Mouse (Mus musculus) hindbrain, embryonic 14.5 days (tissue): ENCODE results near the gene Olfr370. TPM values are rescaled to one million over a fixed set of nuclear protein-coding genes. Genes with fewer than 3 reads are reported as not detected.
"Not testable (repeated sequence)": the region's sequence is repeated elsewhere in the genome, so short reads cannot be mapped to it uniquely, and the experiment has no call there.

Experiments used
- ATAC-seq: fragments of 200-750 bp; cut with Nextera tagmentation; 2 replicates; pipeline ENCODE4 v1.8.0; 2017; ENCODE audit warnings: moderate number of reproducible peaks, mild to moderate bottlenecking, moderate TSS enrichment, moderate library complexity; ENCODE audit not compliant: low FRiP score
- DNase-seq: peaks from one replicate; pipeline ENCODE4 v3.0.0-alpha.2; 2015; ENCODE audit warnings: low spot score
- H3K27ac ChIP-seq: fragments of 300-500 bp; sonication (generic); 2 replicates; pipeline ENCODE4 v1.5.1; 2014; ENCODE audit warnings: mild to moderate bottlenecking, moderate library complexity
- H3K27me3 ChIP-seq: fragments of 300-500 bp; sonication (generic); 2 replicates; pipeline ENCODE4 v1.6.1; 2014; ENCODE audit warnings: mild to moderate bottlenecking, low read length, mixed read lengths; ENCODE audit not compliant: control insufficient read depth, insufficient read depth
- H3K36me3 ChIP-seq: fragments of 300-500 bp; sonication (generic); replicated peaks from 2 replicates; pipeline ENCODE4 v1.6.1; 2014; ENCODE audit not compliant: control insufficient read depth, insufficient read depth
- H3K4me1 ChIP-seq: fragments of 300-500 bp; sonication (generic); replicated peaks from 2 replicates; pipeline ENCODE4 v1.6.1; 2014; ENCODE audit warnings: antibody characterized with exemption, low read length, mixed read lengths; ENCODE audit not compliant: control insufficient read depth, insufficient read depth
- H3K4me2 ChIP-seq: fragments of 300-500 bp; sonication (generic); replicated peaks from 2 replicates; pipeline ENCODE4 v1.6.1; 2014; ENCODE audit warnings: mild to moderate bottlenecking, moderate library complexity
- H3K4me3 ChIP-seq: fragments of 300-500 bp; sonication (generic); replicated peaks from 2 replicates; pipeline ENCODE4 v1.5.1; 2014; ENCODE audit warnings: mild to moderate bottlenecking, low read length
- H3K9ac ChIP-seq: fragments of 300-500 bp; sonication (generic); 2 replicates; pipeline ENCODE4 v1.6.1; 2014
- H3K9me3 ChIP-seq: fragments of 300-500 bp; sonication (generic); 2 replicates; pipeline ENCODE4 v1.6.1; 2016; ENCODE audit warnings: low read length; ENCODE audit not compliant: control insufficient read depth
- WGBS: fragments of 180-500 bp; shearing (Covaris S2); extraction: QIAGEN DNeasy Blood & Tissue Kit; methylation state at CpG from one replicate; pipeline ENCODE4 v1.1.7; 2014; 5-methylcytosine and 5-hydroxymethylcytosine counted together
- polyA plus RNA-seq: library from polyadenylated mRNA; unstranded; fragments of >200 nt; fragmentation: Nextera tagmentation; extraction: Ambion mirVana; gene quantifications from 2 replicates; pipeline ENCODE4 v1.2.1, GENCODE M21; 2014

Olfr370 gene
- 0.13 TPM in 1 of 2 replicates, not detected in the other for polyA plus RNA-seq

- WGBS: 86% methylated on average over 3 of the region's 3 CpGs
- no peaks in the 10 kb centered on the region for H3K27me3 ChIP-seq
- no peak within 1 kb of the TSS for H3K4me3 ChIP-seq
- no peaks in the 10 kb centered on the region for H3K36me3 ChIP-seq
- no peak within 1 kb of the TSS for H3K4me2 ChIP-seq
- no peak within 1 kb of the TSS for H3K27ac ChIP-seq
- DNase-seq (no peak), ATAC-seq (no peak)
- H3K9ac ChIP-seq: no peak within 1 kb of the TSS
- no peaks in the 10 kb centered on the region for H3K9me3 ChIP-seq
- H3K4me1 ChIP-seq: no peaks in the 10 kb centered on the region
Observed at GRCm38 (mm10) chr8:83535736-83536135, at the start of gene Olfr370. TSS of gene Olfr370 (plus strand) at chr8:83535780.

GRCm38 (mm10) chr8:83511696-83512095 lies 23.9 kb upstream of the Olfr370 start:
- H3K27ac ChIP-seq: no peak overlapping the region
- H3K4me3 ChIP-seq: no peak overlapping the region
- H3K9ac ChIP-seq: no peak overlapping the region
- 94% methylated on average over 3 of the region's 3 CpGs for WGBS
- H3K4me1 ChIP-seq: no peaks in the 10 kb centered on the region
- peaks cover 10% of the 10 kb centered on the region; the same call in 1 of the 2 replicates for H3K9me3 ChIP-seq
- H3K36me3 ChIP-seq: no peaks in the 10 kb centered on the region
- H3K27me3 ChIP-seq: no peaks in the 10 kb centered on the region
- no peak overlapping the region for H3K4me2 ChIP-seq
- ATAC-seq (no peak), DNase-seq (no peak)

DNA sequence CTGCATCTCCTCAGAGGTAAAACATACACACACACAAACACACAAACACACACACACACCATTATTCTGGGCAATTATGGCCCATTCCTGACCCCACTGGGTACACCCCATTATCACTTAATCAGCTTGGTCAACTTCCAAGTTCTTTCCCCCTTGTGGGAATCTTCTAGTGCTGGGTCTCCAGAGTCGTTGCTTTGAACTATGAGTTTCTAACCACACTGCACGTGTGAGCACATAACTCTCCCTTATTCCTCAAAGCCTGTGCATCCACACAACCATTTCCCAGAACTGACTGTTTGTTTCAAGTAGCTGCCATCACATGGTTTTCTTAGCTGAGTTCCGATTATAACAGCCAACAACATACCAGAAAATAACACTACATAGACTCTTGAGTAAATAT lies 15.1 kb upstream of the Olfr370 start:
- Histone ChIP-seq H3K36me3 (no peaks in the 10 kb centered on the region), H3K4me1 (no peaks in the 10 kb centered on the region), H3K4me2 (no peak overlapping the region), H3K9ac (no peak overlapping the region), H3K4me3 (no peak overlapping the region), H3K27me3 (no peaks in the 10 kb centered on the region), H3K27ac (no peak overlapping the region), H3K9me3 (no peaks in the 10 kb centered on the region; the same call in 1 of the 2 replicates)
- 81% methylated on average over 3 of the region's 3 CpGs for WGBS
- DNase-seq: no peak
- ATAC-seq: no peak

DNA sequence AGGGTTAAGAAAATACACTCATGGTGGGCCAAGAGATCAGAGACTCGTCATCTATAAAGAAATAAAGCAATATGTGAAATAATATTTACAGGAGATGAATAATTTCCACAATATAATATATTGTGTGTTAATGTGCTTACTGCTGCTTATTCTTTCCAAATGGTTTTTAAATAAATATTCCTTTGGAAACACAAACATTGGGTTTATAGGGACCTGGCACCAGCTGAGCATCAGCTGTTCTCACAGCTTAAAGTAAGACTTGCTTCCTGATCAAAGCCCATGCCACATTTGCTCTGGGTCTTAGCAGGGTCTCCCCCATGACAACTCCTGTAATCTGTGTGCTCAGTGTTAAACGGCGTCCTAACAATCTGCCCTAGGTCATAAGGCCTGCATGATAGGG lies 14.7 kb upstream of the Olfr370 start:
- not testable (repeated sequence) for H3K4me2 ChIP-seq, H3K9ac ChIP-seq, H3K4me1 ChIP-seq, H3K27me3 ChIP-seq, H3K9me3 ChIP-seq, H3K4me3 ChIP-seq, ATAC-seq, DNase-seq, H3K36me3 ChIP-seq, H3K27ac ChIP-seq
- 71% methylated on average over 3 of the region's 3 CpGs for WGBS

DNA sequence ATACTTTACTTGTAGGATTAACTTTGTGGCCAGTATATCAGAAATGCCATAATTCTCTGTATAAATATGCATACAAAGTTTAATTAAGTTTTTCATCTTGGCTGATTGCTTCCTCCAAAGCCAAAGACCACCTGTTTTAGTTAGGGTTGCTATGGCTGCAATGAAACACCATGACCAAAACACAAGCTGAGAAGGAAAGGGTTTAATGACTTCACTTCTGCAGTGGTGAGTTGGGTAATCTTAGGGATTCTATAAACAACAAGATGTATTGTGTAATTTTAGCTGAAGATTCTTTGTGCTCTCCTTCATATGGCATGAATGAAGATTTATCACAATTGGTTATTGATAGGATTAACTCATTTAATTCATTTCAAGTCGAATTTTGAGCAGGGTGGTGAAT lies 14.3 kb upstream of the Olfr370 start:
- Histone ChIP-seq H3K27ac (no peak overlapping the region), H3K4me1 (no peaks in the 10 kb centered on the region), H3K4me2 (no peak overlapping the region), H3K9me3 (no peaks in the 10 kb centered on the region; the same call in 1 of the 2 replicates), H3K27me3 (no peaks in the 10 kb centered on the region), H3K4me3 (no peak overlapping the region), H3K9ac (no peak overlapping the region), H3K36me3 (no peaks in the 10 kb centered on the region)
- ATAC-seq (no peak), DNase-seq (no peak)
- 29% methylated on average over 1 of the region's 1 CpGs for WGBS

DNA sequence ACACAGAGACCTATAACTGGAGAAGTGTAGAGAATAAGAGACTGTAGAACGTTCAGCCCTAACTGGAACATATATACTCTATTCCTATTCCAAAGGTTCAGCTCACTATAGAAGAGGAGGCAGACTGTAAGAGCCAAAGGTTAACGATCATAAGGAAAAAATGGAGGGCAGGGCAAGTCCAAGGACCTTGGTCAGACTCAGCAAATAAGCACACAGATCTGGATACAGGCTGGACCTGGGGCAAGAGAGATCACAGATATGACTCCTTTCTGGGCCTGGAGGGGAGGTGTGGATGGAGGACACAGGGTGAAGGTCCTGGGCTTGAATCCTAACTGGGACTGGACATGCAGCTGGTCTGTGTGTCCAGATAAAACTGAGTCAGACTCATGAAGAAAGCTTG lies 778 bp upstream of the Olfr370 start:
- no peak for ATAC-seq
- 85% methylated on average over 2 of the region's 2 CpGs for WGBS
- H3K4me2 ChIP-seq: no peak overlapping the region

DNA sequence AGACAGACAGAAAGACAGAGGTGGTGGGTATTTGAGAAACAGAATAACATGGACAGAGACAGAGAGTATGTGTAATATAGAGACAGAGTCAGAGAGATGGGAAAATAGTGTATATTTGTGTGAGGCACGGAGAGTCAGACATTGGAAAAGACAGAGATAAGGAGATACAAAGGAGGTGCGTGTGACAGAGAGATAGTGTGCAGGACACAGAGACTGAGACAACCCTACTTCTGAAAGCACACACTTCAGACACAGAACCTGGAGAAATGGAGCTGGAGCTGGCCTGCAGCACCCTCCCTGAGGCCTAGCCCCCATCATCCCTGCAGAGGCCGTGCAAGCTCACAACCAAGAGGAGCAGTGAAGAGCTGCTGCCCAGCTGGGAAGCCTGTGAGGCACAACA lies 27.1 kb downstream of the Olfr370 start:
- Histone ChIP-seq H3K9me3 (no peaks in the 10 kb centered on the region), H3K4me3 (no peak overlapping the region), H3K9ac (no peak overlapping the region), H3K27me3 (no peaks in the 10 kb centered on the region), H3K4me2 (no peak overlapping the region), H3K36me3 (no peaks in the 10 kb centered on the region), H3K27ac (no peak overlapping the region), H3K4me1 (peaks cover 7% of the 10 kb centered on the region; the same call in 1 of the 2 replicates)
- 84% methylated on average over 3 of the region's 3 CpGs for WGBS
- no peak for DNase-seq
- ATAC-seq: no peak

More for the DNA sequence above, 778 bp upstream of the Olfr370 start:
- no peak overlapping the region for H3K27ac ChIP-seq
- H3K27me3 ChIP-seq: no peaks in the 10 kb centered on the region
- H3K36me3 ChIP-seq: no peaks in the 10 kb centered on the region
- no peak overlapping the region for H3K9ac ChIP-seq
- no peak overlapping the region for H3K4me3 ChIP-seq
- DNase-seq: no peak
- no peaks in the 10 kb centered on the region for H3K4me1 ChIP-seq
- H3K9me3 ChIP-seq: no peaks in the 10 kb centered on the region

DNA sequence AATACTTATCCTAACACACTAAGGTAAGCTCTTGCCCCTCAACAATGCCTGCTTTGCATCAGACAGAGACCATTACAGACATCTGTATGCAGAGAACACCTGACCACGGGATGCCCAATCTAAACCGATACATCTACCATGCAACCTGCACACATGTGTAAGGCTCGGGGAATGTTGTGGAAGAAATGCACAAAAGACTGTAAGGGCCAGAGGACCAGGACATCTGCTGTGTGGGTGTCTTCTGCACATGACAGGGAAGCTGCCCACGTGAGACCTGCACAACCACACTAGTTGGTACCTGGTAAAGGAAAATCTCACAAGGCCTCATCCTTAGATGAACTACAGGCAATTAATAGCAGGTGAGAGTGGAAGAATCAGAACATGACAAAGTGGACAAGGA lies 27.7 kb downstream of the Olfr370 start:
- no peak overlapping the region for H3K4me2 ChIP-seq
- no peak overlapping the region for H3K4me3 ChIP-seq
- H3K4me1 ChIP-seq: peaks cover 13% of the 10 kb centered on the region; the same call in 1 of the 2 replicates
- ATAC-seq (no peak), DNase-seq (no peak)
- no peaks in the 10 kb centered on the region for H3K9me3 ChIP-seq
- no peak overlapping the region for H3K27ac ChIP-seq
- WGBS: 77% methylated on average over 4 of the region's 4 CpGs
- no peaks in the 10 kb centered on the region for H3K36me3 ChIP-seq
- no peak overlapping the region for H3K9ac ChIP-seq
- H3K27me3 ChIP-seq: no peaks in the 10 kb centered on the region

- Histone ChIP-seq H3K27me3 (no peaks in the 10 kb centered on the region), H3K36me3 (peaks cover 15% of the 10 kb centered on the region), H3K4me1 (peaks cover 15% of the 10 kb centered on the region; the same call in 1 of the 2 replicates), H3K9me3 (no peaks in the 10 kb centered on the region), H3K27ac (no peak overlapping the region), H3K9ac (no peak overlapping the region), H3K4me3 (no peak overlapping the region), H3K4me2 (no peak overlapping the region)
- 72% methylated on average over 9 of the region's 9 CpGs for WGBS
- ATAC-seq (peak; percentile 7; the same call in 1 of the 2 replicates), DNase-seq (no peak)
Observed at GRCm38 (mm10) chr8:83565731-83566375, 30.3 kb downstream of the Olfr370 start.
